Mouse (Mus musculus) gastrocnemius, adult 18-20 months (tissue): ENCODE results near the gene Clip2. TPM values are rescaled to one million over a fixed set of nuclear protein-coding genes. Genes with fewer than 3 reads are reported as not detected.

ENCODE experiments used
- microRNA-seq: library from miRNA; unstranded; fragments of <30 nt; microRNA quantifications from one replicate; pipeline ENCODE4 v1.2.0, GENCODE M21; 2021
- total RNA-seq, 2 experiments: library from RNA; stranded (reverse); gene quantifications; 2 replicates each; pipeline ENCODE4 v1.2.3; 2021

Gene Clip2
- total RNA-seq, 2 experiments from 2014 or later: 1.7 to 3.0 TPM

Small RNAs within 50 kb of the gene (microRNA-seq; reads per million reads assigned to microRNA genes)
- gene Gm26340 (not detected), gene Mir7228 (1.0 reads per million)

Other genes with a start within 250 kb of the Clip2 start
- gene Gtf2i, start 237.7 kb downstream of the Clip2 start, total RNA-seq: 100 to 1,000 TPM; 102 to 112 TPM
- gene Gtf2ird1, start 95.7 kb downstream of the Clip2 start, total RNA-seq: 10 to 100 TPM; 10.9 to 19.9 TPM
- not detected for gene Syna, start 7.7 kb upstream of the Clip2 start, total RNA-seq
- 10 to 100 TPM; 17.6 to 18.9 TPM for gene Rfc2, start 28.9 kb upstream of the Clip2 start, total RNA-seq
- gene Lat2, start 62.6 kb upstream of the Clip2 start, total RNA-seq: under 1 TPM; 0.57 to 0.83 TPM
- 10 to 100 TPM; 84.8 to 94.1 TPM for gene Eif4h, start 87.1 kb upstream of the Clip2 start, total RNA-seq
- gene Limk1, start 136.2 kb upstream of the Clip2 start, total RNA-seq: 1 to 10 TPM; 1.4 to 1.8 TPM
- gene Eln, start 194.9 kb upstream of the Clip2 start, total RNA-seq: 10 to 100 TPM; 14.1 to 15.7 TPM